Mouse (Mus musculus): ENCODE results near the gene Card14. TPM values are rescaled to one million over a fixed set of nuclear protein-coding genes. Genes with fewer than 3 reads are reported as not detected.
A peak's percentile ranks its signal among the peaks of the same experiment; 100 is the strongest.
"Not testable (repeated sequence)": the region's sequence is repeated elsewhere in the genome, so short reads cannot be mapped to it uniquely, and the experiment has no call there.

Gene Card14
- polyA plus RNA-seq, 1 experiment from 2014 or later, result 0.17 TPM

DNA sequence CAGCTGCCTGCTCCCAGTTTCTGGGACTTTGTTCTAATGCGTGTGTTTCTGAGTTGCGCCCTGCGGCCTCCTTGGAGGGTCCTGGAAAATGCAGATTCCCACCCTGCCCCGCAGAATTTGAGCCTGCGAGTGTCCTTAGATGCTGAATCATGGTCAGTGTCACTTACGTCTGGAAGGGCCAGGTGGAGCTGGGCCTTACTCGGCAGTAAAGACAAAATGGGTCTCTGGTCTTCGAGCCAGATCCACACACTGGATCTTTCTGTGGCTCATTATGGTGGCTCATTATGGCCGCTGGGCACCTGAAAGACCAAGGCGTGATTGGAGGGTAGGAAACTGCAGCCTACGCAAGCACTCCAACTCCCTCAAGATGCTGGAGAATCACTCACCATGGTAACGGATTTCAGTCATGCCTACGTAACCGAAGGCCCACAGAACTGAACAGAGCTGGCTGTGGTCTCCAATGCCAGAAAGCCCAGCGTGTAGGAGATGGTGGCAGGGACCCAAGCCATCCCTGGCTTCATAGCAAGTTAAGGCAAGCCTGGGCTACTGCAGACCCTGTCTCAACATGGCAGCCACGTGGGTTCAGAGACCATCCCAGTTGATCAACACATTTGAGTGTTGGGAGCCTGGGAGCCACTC, 38.9 kb upstream of the Card14 start:
- Histone ChIP-seq H3K4me2 (ENCODE audit: low read depth, severe bottlenecking) (peak overlapping the region; percentile 75), H3K4me1 (ENCODE audit: control insufficient read depth, insufficient read depth, low read length) (0 out of 2 replicates have a peak, but pooled peaks cover 2% of the 10 kb centered on the region), H3K27me3 (ENCODE audit: control insufficient read depth, insufficient read depth, low read length) (no peaks in the 10 kb centered on the region), H3K27ac (replicated peaks; ENCODE audit: low read depth, low read length) (no peak overlapping the region), H3K9me3 (ENCODE audit: control insufficient read depth, low read length) (no peaks in the 10 kb centered on the region), H3K36me3 (ENCODE audit: control insufficient read depth, insufficient read depth, low read length) (no peaks in the 10 kb centered on the region; the same call in 1 of the 2 replicates), H3K4me3 (ENCODE audit: low read depth, low read length) (peak overlapping the region; percentile 61; the same call in 1 of the 2 replicates), H3K9ac (ENCODE audit: low read length) (no peak overlapping the region)
- DNase-seq (ENCODE audit: low spot score) (no peak), ATAC-seq (ENCODE audit: insufficient number of reproducible peaks, low FRiP score, low TSS enrichment, low read depth) (no peak)
- 82% methylated on average over 16 of the region's 16 CpGs for WGBS

- not testable (repeated sequence) for H3K36me3 ChIP-seq (ENCODE audit: control insufficient read depth, insufficient read depth, low read length); ATAC-seq (ENCODE audit: insufficient number of reproducible peaks, low FRiP score, low TSS enrichment, low read depth); H3K4me2 ChIP-seq (ENCODE audit: low read depth, severe bottlenecking); H3K9me3 ChIP-seq (ENCODE audit: control insufficient read depth, low read length); H3K27ac ChIP-seq (replicated peaks; ENCODE audit: low read depth, low read length); DNase-seq (ENCODE audit: low spot score); H3K9ac ChIP-seq (ENCODE audit: low read length); H3K27me3 ChIP-seq (ENCODE audit: control insufficient read depth, insufficient read depth, low read length); H3K4me3 ChIP-seq (ENCODE audit: low read depth, low read length); H3K4me1 ChIP-seq (ENCODE audit: control insufficient read depth, insufficient read depth, low read length)
- WGBS, result 61% methylated on average over 3 of the region's 3 CpGs
Measured at GRCm38 (mm10) chr11:119272492-119272891, 35.1 kb upstream of the Card14 start.

- Histone ChIP-seq H3K27me3 (ENCODE audit: control insufficient read depth, insufficient read depth, low read length) (no peaks in the 10 kb centered on the region), H3K9me3 (ENCODE audit: control insufficient read depth, low read length) (no peaks in the 10 kb centered on the region), H3K4me2 (ENCODE audit: low read depth, severe bottlenecking) (no peak overlapping the region), H3K36me3 (ENCODE audit: control insufficient read depth, insufficient read depth, low read length) (no peaks in the 10 kb centered on the region; the same call in 1 of the 2 replicates), H3K27ac (replicated peaks; ENCODE audit: low read depth, low read length) (no peak overlapping the region), H3K4me3 (ENCODE audit: low read depth, low read length) (no peak overlapping the region), H3K9ac (ENCODE audit: low read length) (no peak overlapping the region), H3K4me1 (ENCODE audit: control insufficient read depth, insufficient read depth, low read length) (0 out of 2 replicates have a peak, but pooled peaks cover under 1% of the 10 kb centered on the region)
- no peak for ATAC-seq (ENCODE audit: insufficient number of reproducible peaks, low FRiP score, low TSS enrichment, low read depth)
- DNase-seq (ENCODE audit: low spot score), result no peak
- WGBS, result 86% methylated on average over 8 of the region's 8 CpGs
Measured at GRCm38 (mm10) chr11:119273186-119273930, 34.2 kb upstream of the Card14 start.

DNA sequence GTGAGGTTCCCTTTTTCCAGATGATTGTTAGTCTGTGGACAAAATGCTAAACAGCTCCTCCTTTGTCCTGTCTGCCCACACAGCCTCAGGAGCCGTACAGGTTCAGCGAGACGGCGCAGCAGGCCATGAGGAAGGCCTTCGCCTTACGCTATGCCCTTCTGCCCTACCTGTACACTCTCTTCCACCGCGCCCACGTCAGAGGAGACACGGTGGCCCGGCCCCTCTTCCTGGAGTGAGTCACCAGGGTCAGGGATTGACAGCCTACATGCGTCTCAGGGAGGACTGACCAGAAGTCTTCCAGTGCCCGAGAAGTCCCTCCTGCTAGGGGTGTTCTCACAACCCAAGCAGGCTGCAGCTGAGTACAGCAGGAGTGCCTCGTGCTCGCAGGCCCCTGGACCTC, 26.5 kb upstream of the Card14 start:
- H3K27me3 ChIP-seq (ENCODE audit: control insufficient read depth, insufficient read depth, low read length), result no peaks in the 10 kb centered on the region
- ATAC-seq (ENCODE audit: insufficient number of reproducible peaks, low FRiP score, low TSS enrichment, low read depth) (no peak), DNase-seq (ENCODE audit: low spot score) (no peak)
- H3K36me3 ChIP-seq (ENCODE audit: control insufficient read depth, insufficient read depth, low read length), result no peaks in the 10 kb centered on the region; the same call in 1 of the 2 replicates
- WGBS, result 88% methylated on average over 15 of the region's 15 CpGs
- H3K27ac ChIP-seq (replicated peaks; ENCODE audit: low read depth, low read length), result no peak overlapping the region
- no peaks in the 10 kb centered on the region for H3K9me3 ChIP-seq (ENCODE audit: control insufficient read depth, low read length)
- H3K9ac ChIP-seq (ENCODE audit: low read length), result no peak overlapping the region
- H3K4me3 ChIP-seq (ENCODE audit: low read depth, low read length), result no peak overlapping the region
- H3K4me1 ChIP-seq (ENCODE audit: control insufficient read depth, insufficient read depth, low read length), result no peaks in the 10 kb centered on the region
- no peak overlapping the region for H3K4me2 ChIP-seq (ENCODE audit: low read depth, severe bottlenecking)

DNA sequence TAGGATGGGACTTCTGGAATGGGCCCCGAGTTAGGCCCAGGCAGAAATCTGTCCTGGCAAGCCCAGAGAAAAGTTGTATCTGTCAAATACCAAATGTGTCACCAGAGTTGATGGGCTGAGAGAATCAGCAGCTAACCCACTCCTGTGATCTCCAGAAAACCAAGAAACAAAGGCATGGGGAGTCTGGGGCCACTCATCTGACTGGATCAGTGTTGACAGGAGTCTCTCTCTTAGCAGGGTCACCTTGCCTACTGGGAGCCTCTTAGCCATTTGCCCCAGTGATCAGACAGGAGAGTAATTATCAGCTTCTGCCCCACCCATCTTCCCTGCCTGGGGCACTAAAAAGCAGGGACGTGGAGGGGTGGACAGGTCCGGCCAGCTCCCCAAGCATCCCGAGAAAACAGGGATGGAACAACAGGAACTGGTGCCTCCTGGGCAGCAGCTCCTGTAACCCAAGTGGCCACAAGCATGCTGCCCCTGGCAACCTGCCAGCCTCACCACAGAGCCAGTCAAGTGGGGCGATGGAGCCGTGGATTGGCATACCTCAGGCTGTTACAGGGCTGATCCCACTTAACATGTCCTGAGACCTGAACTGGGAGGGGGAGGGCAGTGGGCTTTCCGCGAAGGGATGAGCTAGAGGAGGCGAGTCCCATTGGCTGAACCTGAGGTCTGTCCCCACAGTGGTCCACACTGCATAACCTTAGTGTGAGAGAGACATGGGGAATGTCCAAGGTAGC, 21.6 kb upstream of the Card14 start:
- Histone ChIP-seq H3K36me3 (ENCODE audit: control insufficient read depth, insufficient read depth, low read length) (peaks cover 21% of the 10 kb centered on the region; the same call in 1 of the 2 replicates), H3K4me2 (ENCODE audit: low read depth, severe bottlenecking) (no peak overlapping the region), H3K4me3 (ENCODE audit: low read depth, low read length) (no peak overlapping the region), H3K9ac (ENCODE audit: low read length) (no peak overlapping the region), H3K9me3 (ENCODE audit: control insufficient read depth, low read length) (no peaks in the 10 kb centered on the region), H3K4me1 (ENCODE audit: control insufficient read depth, insufficient read depth, low read length) (no peaks in the 10 kb centered on the region), H3K27me3 (ENCODE audit: control insufficient read depth, insufficient read depth, low read length) (no peaks in the 10 kb centered on the region), H3K27ac (replicated peaks; ENCODE audit: low read depth, low read length) (no peak overlapping the region)
- 63% methylated on average over 9 of the region's 9 CpGs for WGBS
- DNase-seq (ENCODE audit: low spot score) (no peak), ATAC-seq (ENCODE audit: insufficient number of reproducible peaks, low FRiP score, low TSS enrichment, low read depth) (no peak)

- H3K36me3 ChIP-seq (ENCODE audit: control insufficient read depth, insufficient read depth, low read length), result peaks cover 30% of the 10 kb centered on the region; the same call in 1 of the 2 replicates
- 92% methylated on average over 20 of the region's 20 CpGs for WGBS
Measured at GRCm38 (mm10) chr11:119287207-119287992, 20.2 kb upstream of the Card14 start.

GRCm38 (mm10) chr11:119292861-119293260, 14.7 kb upstream of the Card14 start:
- 93% methylated on average over 8 of the region's 8 CpGs for WGBS
- H3K27me3 ChIP-seq (ENCODE audit: control insufficient read depth, insufficient read depth, low read length); ATAC-seq (ENCODE audit: insufficient number of reproducible peaks, low FRiP score, low TSS enrichment, low read depth); H3K4me1 ChIP-seq (ENCODE audit: control insufficient read depth, insufficient read depth, low read length); H3K4me2 ChIP-seq (ENCODE audit: low read depth, severe bottlenecking); H3K9ac ChIP-seq (ENCODE audit: low read length); H3K27ac ChIP-seq (replicated peaks; ENCODE audit: low read depth, low read length); H3K9me3 ChIP-seq (ENCODE audit: control insufficient read depth, low read length); DNase-seq (ENCODE audit: low spot score); H3K4me3 ChIP-seq (ENCODE audit: low read depth, low read length): not testable (repeated sequence)
- peaks cover 68% of the 10 kb centered on the region for H3K36me3 ChIP-seq (ENCODE audit: control insufficient read depth, insufficient read depth, low read length)

More at GRCm38 (mm10) chr11:119287207-119287992, 20.2 kb upstream of the Card14 start:
- no peak overlapping the region for H3K4me3 ChIP-seq (ENCODE audit: low read depth, low read length)
- H3K9ac ChIP-seq (ENCODE audit: low read length), result no peak overlapping the region
- no peak for DNase-seq (ENCODE audit: low spot score)
- no peak for ATAC-seq (ENCODE audit: insufficient number of reproducible peaks, low FRiP score, low TSS enrichment, low read depth)
- no peak overlapping the region for H3K4me2 ChIP-seq (ENCODE audit: low read depth, severe bottlenecking)
- H3K9me3 ChIP-seq (ENCODE audit: control insufficient read depth, low read length), result no peaks in the 10 kb centered on the region
- H3K27ac ChIP-seq (replicated peaks; ENCODE audit: low read depth, low read length), result no peak overlapping the region
- H3K27me3 ChIP-seq (ENCODE audit: control insufficient read depth, insufficient read depth, low read length), result no peaks in the 10 kb centered on the region
- H3K4me1 ChIP-seq (ENCODE audit: control insufficient read depth, insufficient read depth, low read length), result no peaks in the 10 kb centered on the region

GRCm38 (mm10) chr11:119297996-119298395, 9.6 kb upstream of the Card14 start:
- Histone ChIP-seq H3K9me3 (ENCODE audit: control insufficient read depth, low read length) (no peaks in the 10 kb centered on the region), H3K4me2 (ENCODE audit: low read depth, severe bottlenecking) (peak overlapping the region; percentile 81), H3K9ac (ENCODE audit: low read length) (no peak overlapping the region; the same call in 1 of the 2 replicates), H3K27me3 (ENCODE audit: control insufficient read depth, insufficient read depth, low read length) (no peaks in the 10 kb centered on the region), H3K4me3 (ENCODE audit: low read depth, low read length) (no peak overlapping the region), H3K27ac (replicated peaks; ENCODE audit: low read depth, low read length) (no peak overlapping the region), H3K4me1 (ENCODE audit: control insufficient read depth, insufficient read depth, low read length) (peaks cover 9% of the 10 kb centered on the region; the same call in 1 of the 2 replicates), H3K36me3 (ENCODE audit: control insufficient read depth, insufficient read depth, low read length) (peaks cover 41% of the 10 kb centered on the region)
- no peak for ATAC-seq (ENCODE audit: insufficient number of reproducible peaks, low FRiP score, low TSS enrichment, low read depth)
- 93% methylated on average over 6 of the region's 6 CpGs for WGBS
- DNase-seq (ENCODE audit: low spot score), result no peak

All from limb, embryonic 11.5 days (tissue).